Mouse (Mus musculus) G1E-ER4 (cell line): ENCODE data around the gene Dbt. TPM values are rescaled to one million over a fixed set of nuclear protein-coding genes. Genes with fewer than 3 reads are reported as not detected.

Experiments used
- GATA1 ChIP-seq: IDR thresholded peaks from one replicate; pipeline ENCODE4 v1.8.0; 2012; ENCODE audit warnings: low read length, inconsistent platforms
- polyA plus RNA-seq: library from polyadenylated mRNA; stranded (reverse); fragments of >175 nt; gene quantifications from 2 replicates; pipeline ENCODE4 v1.2.3, GENCODE M21; 2012

Gene Dbt
- polyA plus RNA-seq, 1 experiment: 1.4 TPM

DNA sequence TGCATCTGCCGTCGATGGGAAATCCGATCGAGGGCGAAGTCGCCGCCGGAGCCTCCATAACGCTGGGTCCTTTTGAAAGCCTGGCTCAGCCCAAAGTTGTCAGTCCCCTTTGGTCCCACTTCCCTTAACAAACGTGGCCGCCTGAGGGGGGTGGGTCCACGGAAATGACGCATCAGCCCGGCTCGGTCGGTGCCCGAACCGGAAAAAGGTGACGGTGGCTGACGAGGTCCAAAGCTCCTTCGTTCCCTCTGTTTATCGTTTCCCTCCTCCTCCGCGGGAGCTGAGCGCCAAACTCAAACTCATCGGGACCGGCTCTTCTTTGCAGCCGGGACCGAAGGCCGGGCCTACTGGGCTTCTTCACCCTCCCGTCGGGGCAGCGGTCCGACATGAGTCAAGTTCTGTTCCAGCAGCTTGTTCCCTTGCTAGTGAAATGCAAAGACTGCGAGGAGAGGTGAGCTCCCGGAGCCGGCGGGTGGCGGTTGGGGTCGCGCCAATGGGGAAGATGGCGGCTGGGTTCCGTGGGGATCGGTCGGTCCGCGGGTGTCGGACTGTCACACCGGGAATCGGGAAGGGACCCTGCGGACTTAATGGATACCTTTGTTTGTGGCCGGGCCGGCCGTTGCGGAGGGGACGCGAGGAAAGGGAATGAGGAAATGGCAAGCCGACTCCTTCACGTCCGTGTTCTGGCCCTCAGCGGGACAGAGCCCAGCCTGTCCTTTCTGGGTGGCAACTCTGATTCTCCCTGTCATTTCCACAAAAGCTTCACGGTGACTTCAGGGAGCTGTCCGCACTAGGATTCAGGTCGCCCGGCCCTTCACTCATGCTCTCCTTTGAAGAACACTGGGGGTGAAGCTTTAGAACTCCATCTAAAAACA, 82.1 kb downstream of the Dbt start, which contains the start of gene Sass6:
TSS of gene Sass6 (plus strand) at position 255 of the 875 bp plus-strand sequence.
- TF ChIP-seq GATA1: no peak

GRCm38 (mm10) chr3:116595603-116595991, 82.7 kb downstream of the Dbt start:
- peak; percentile 34 for TF ChIP-seq GATA1

Other genes starting within 250 kb of the Dbt start
- gene Cdc14a, start 89.0 kb upstream of the Dbt start, polyA plus RNA-seq: 5.9 and 14.4 TPM in 2 replicates
- 60.2 and 84.9 TPM in 2 replicates for gene Rtca, start 4.9 kb upstream of the Dbt start, polyA plus RNA-seq
- gene Lrrc39, start 49.9 kb downstream of the Dbt start, polyA plus RNA-seq: not detected in 2 replicates
- 6.1 and 8.8 TPM in 2 replicates for gene Sass6, start 81.9 kb downstream of the Dbt start, polyA plus RNA-seq
- 1.6 and 2.2 TPM in 2 replicates for gene Trmt13, start 101.5 kb downstream of the Dbt start, polyA plus RNA-seq
- gene Mfsd14a, start 149.6 kb downstream of the Dbt start, polyA plus RNA-seq: 14.7 and 20.6 TPM in 2 replicates
- gene Gm43191, start 168.2 kb downstream of the Dbt start, polyA plus RNA-seq: not detected in 2 replicates
- gene Slc35a3, start 199.8 kb downstream of the Dbt start, polyA plus RNA-seq: 10.7 and 16.2 TPM in 2 replicates